Mouse (Mus musculus) embryonic facial prominence, embryonic 14.5 days (tissue): ENCODE data around the gene Ccdc162. TPM values are rescaled to one million over a fixed set of nuclear protein-coding genes. Genes with fewer than 3 reads are reported as not detected.
A peak's percentile ranks its signal among the peaks of the same experiment; 100 is the strongest.

ENCODE experiments used
- ATAC-seq: fragments of 200-750 bp; cut with Nextera tagmentation; 2 replicates; pipeline ENCODE4 v1.8.0; 2017; ENCODE audit warnings: low read depth, moderate number of reproducible peaks, moderate TSS enrichment
- DNase-seq: peaks from one replicate; pipeline ENCODE4 v3.0.0-alpha.2; 2015; ENCODE audit warnings: low spot score
- H3K27ac ChIP-seq: fragments of 300-500 bp; sonication (generic); replicated peaks from 2 replicates; pipeline ENCODE4 v1.5.1; 2014; ENCODE audit warnings: low read depth, mild to moderate bottlenecking, low read length, moderate library complexity
- H3K27me3 ChIP-seq: fragments of 300-500 bp; sonication (generic); replicated peaks from 2 replicates; pipeline ENCODE4 v1.6.1; 2014; ENCODE audit warnings: low read length; ENCODE audit not compliant: control insufficient read depth, insufficient read depth
- H3K36me3 ChIP-seq: fragments of 300-500 bp; sonication (generic); 2 replicates; pipeline ENCODE4 v1.6.1; 2014; ENCODE audit warnings: low read length, mixed read lengths; ENCODE audit not compliant: control insufficient read depth, insufficient read depth
- H3K4me1 ChIP-seq: fragments of 300-500 bp; sonication (generic); 2 replicates; pipeline ENCODE4 v1.6.1; 2014; ENCODE audit warnings: antibody characterized with exemption, low read length; ENCODE audit not compliant: control insufficient read depth, insufficient read depth
- H3K4me2 ChIP-seq: fragments of 300-500 bp; sonication (generic); 2 replicates; pipeline ENCODE4 v1.6.1; 2014; ENCODE audit warnings: low read depth, mild to moderate bottlenecking, low read length, moderate library complexity, mixed read lengths
- H3K4me3 ChIP-seq: fragments of 300-500 bp; sonication (generic); 2 replicates; pipeline ENCODE4 v1.5.1; 2014; ENCODE audit warnings: low read depth, mild to moderate bottlenecking, low read length
- H3K9ac ChIP-seq: fragments of 300-500 bp; sonication (generic); 2 replicates; pipeline ENCODE4 v1.6.1; 2014; ENCODE audit warnings: low read depth, mild to moderate bottlenecking, low read length, moderate library complexity, mixed read lengths
- H3K9me3 ChIP-seq: fragments of 300-500 bp; sonication (generic); 2 replicates; pipeline ENCODE4 v1.6.1; 2016; ENCODE audit warnings: low read length; ENCODE audit not compliant: control insufficient read depth
- WGBS: fragments of 180-500 bp; shearing (Covaris S2); extraction: QIAGEN DNeasy Blood & Tissue Kit; methylation state at CpG from one replicate; pipeline ENCODE4 v1.1.7; 2014; 5-methylcytosine and 5-hydroxymethylcytosine counted together
- polyA plus RNA-seq: library from polyadenylated mRNA; unstranded; fragments of >200 nt; fragmentation: Nextera tagmentation; extraction: Ambion mirVana; gene quantifications from 2 replicates; pipeline ENCODE4 v1.2.1, GENCODE M21; 2014

Gene Ccdc162
- polyA plus RNA-seq, 1 experiment from 2014 or later, result 1.6 TPM

DNA sequence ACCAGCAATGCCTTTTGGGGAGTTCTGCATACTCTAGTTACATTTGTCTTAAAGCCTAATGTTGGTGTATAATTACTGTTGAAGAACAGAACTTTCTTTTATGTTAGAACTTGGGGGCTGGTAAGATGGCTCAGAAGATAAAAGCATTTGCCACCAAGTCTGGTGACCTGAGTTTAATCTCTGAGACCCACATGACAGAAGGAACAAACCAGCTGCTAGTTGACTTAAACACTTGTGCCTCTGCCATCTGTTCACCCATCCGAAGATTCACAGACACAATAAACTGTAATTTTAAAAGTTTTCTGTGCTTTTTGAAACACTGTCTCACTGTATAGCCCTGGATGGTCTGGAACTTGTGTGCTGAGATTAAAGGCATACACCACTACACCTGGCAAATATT lies 190.7 kb downstream of the Ccdc162 start:
- peaks cover 57% of the 10 kb centered on the region for H3K36me3 ChIP-seq
- ATAC-seq, result no peak

DNA sequence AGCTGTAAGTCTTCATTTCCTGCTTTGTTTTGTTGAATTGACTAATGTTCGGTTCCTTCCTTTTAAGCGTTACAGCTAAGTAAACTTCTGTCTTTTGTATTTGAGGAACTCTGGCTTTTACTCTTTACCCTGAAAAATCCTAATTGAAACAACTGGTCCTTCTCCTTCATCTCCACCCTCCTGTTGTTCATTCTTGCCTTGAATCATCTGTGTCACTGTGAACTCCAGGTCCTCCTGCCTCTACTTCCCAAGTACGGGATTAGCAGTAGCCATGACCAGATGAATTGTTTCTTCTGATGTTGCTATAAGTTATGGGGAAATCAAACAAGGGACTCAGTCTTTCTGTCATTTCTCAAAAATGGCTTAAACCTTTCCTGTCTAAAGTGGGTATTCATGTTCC lies 193.0 kb downstream of the Ccdc162 start:
- 73% methylated on average over 3 of the region's 3 CpGs for WGBS
- no peak for DNase-seq
- Histone ChIP-seq H3K27me3 (no peaks in the 10 kb centered on the region), H3K4me3 (no peak overlapping the region), H3K4me2 (peak overlapping the region; percentile 75; the same call in 1 of the 2 replicates), H3K9ac (no peak overlapping the region), H3K9me3 (no peaks in the 10 kb centered on the region), H3K36me3 (peaks cover 36% of the 10 kb centered on the region), H3K4me1 (peaks cover 22% of the 10 kb centered on the region), H3K27ac (no peak overlapping the region)
- ATAC-seq, result no peak

More for the DNA sequence above, 190.7 kb downstream of the Ccdc162 start:
- H3K9ac ChIP-seq, result no peak overlapping the region
- H3K27me3 ChIP-seq, result no peaks in the 10 kb centered on the region
- peak; percentile 22 for DNase-seq
- H3K4me1 ChIP-seq, result peaks cover 22% of the 10 kb centered on the region
- H3K27ac ChIP-seq, result no peak overlapping the region
- H3K9me3 ChIP-seq, result no peaks in the 10 kb centered on the region
- no peak overlapping the region for H3K4me3 ChIP-seq
- 74% methylated on average over 1 of the region's 1 CpGs for WGBS
- H3K4me2 ChIP-seq, result no peak overlapping the region

DNA sequence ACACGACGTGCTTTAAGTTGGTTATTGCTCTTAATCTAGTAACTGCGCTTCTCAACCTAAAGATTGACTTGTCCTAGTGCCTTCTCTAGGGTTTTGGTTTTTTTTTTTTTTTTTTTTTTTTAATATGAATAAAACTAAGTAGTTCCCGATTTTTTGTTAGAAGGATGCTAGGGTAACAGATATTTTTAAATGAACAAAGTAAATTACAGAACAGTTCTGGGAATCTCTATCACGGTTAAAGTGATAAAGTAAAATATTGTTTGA lies 196.1 kb downstream of the Ccdc162 start:
- WGBS, result 2% methylated on average over 5 of the region's 5 CpGs
- Histone ChIP-seq H3K27ac (peak overlapping the region; percentile 98; the same call in 1 of the 2 replicates), H3K4me1 (peaks cover 22% of the 10 kb centered on the region)

DNA sequence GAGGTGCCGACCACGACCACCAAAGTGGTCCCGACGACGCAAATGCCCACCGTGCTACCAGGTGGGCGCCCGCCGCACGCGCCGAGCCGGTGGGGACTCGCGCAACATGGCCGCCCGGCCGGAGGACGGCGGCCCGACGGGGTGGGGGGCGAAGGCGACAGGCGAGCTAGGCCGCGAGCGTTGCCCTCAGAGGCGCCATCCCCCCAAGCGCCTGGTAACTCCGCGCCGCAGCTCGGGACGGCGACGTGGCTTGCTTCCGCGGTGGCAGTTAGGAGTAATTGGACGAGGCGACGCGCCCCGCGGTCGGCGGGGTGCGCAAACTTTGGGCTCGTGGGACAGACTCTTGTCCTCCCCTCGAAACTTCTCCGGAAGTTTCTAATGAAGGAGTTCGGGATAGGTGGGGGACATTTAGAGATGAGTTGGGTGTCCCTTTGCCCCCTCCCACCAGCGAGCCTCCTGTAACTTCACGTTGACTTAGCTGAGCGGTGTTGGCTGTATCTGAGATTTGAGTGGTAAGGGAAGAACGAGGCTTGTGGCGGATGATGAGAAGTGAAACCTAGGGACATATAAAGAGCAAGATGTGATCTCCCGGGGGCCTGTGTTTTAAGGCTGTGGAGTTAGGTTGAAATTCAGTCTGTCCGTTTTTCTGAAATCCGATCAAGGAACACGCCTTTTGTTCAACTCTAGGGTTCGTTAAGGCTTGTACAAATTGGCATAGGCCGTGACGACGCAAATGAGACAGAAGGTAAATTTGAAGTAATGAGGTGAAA lies 196.6 kb downstream of the Ccdc162 start:
- peak overlapping the region; percentile 98 for H3K4me3 ChIP-seq
- no peaks in the 10 kb centered on the region for H3K9me3 ChIP-seq
- H3K27me3 ChIP-seq, result no peaks in the 10 kb centered on the region
- ATAC-seq (peak; percentile 48), DNase-seq (peak; percentile 55)
- peak overlapping the region; percentile 75 for H3K4me2 ChIP-seq
- under 1% methylated on average over 39 of the region's 65 CpGs for WGBS
- peaks cover 22% of the 10 kb centered on the region for H3K4me1 ChIP-seq
- peaks cover 14% of the 10 kb centered on the region for H3K36me3 ChIP-seq
- H3K9ac ChIP-seq, result peak overlapping the region; percentile 94
- peak overlapping the region; percentile 98 for H3K27ac ChIP-seq

More for the DNA sequence above, 196.1 kb downstream of the Ccdc162 start:
- Histone ChIP-seq H3K4me3 (peak overlapping the region; percentile 98), H3K9ac (peak overlapping the region; percentile 94), H3K36me3 (peaks cover 16% of the 10 kb centered on the region), H3K27me3 (no peaks in the 10 kb centered on the region), H3K9me3 (no peaks in the 10 kb centered on the region), H3K4me2 (peak overlapping the region; percentile 75)
- DNase-seq (no peak), ATAC-seq (no peak)

DNA sequence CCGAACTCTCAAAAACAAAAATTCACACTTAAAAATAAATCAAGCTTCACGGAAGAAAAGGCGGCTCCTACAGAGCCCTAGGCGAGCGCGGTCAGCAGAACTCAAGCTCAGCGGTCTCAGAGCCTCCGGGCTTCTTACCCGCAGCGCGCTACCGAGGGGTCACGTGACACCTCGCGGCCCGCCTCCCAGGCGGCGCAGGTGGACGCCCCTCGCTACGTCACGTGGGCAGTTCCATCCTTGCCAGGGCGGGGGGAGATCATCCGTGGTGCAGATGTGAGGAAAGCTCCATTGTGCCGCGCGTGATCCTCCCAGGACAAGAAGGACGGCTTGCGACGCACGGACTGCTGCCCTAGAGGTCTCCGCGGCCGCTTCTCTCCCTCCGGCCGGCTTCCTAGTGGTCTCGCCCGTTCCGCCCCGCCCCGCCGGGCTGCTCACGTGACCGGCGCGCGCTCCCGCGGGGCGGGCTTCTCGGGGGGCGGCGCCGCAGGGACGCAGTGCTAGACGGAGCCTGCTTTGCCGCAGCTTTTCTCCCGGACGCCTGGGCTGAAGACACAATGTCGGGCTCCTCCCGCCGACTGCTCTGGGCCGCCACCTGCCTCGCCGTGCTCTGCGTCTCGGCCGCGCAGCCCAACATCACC lies 197.3 kb downstream of the Ccdc162 start, which contains the start of gene Cd164:
Gene Cd164, plus strand, starts transcription at position 434 of the 638 bp plus-strand sequence.
- H3K4me3 ChIP-seq, result peak within 1 kb of the TSS; percentile 98
- peaks cover 22% of the 10 kb centered on the region for H3K4me1 ChIP-seq
- under 1% methylated on average over 24 of the region's 69 CpGs for WGBS
- peak within 1 kb of the TSS; percentile 98 for H3K27ac ChIP-seq
- H3K36me3 ChIP-seq, result peaks cover 8% of the 10 kb centered on the region
- DNase-seq (peak; percentile 97), ATAC-seq (peak; percentile 93)
- H3K4me2 ChIP-seq, result peak within 1 kb of the TSS; percentile 75
- peak within 1 kb of the TSS; percentile 94 for H3K9ac ChIP-seq
- no peaks in the 10 kb centered on the region for H3K9me3 ChIP-seq
- H3K27me3 ChIP-seq, result no peaks in the 10 kb centered on the region

DNA sequence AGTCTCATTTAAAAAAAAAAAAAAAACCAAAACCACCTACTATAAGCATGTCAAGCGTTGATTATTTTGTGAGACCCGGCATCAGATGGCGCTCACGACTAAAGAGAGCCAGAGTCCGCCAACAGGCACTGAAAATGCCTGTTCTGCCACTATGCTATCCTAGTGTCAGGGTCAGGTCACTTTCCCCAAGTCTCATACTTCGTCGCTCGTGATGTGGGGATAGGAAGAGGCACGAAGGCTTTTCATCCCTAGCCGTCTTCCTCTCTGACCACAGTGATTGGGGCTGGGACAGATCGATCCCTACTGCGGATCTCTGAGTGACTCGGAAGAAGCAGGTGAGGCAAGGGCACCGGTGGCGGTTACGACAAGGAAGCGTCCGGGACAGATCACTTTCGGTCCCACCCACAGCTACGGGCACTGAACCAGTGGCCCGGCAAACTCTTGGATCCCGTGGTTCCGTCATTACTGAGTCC lies 197.9 kb downstream of the Ccdc162 start:
- Histone ChIP-seq H3K9ac (peak overlapping the region; percentile 94), H3K4me3 (peak overlapping the region; percentile 98), H3K4me2 (peak overlapping the region; percentile 75), H3K9me3 (no peaks in the 10 kb centered on the region), H3K27me3 (no peaks in the 10 kb centered on the region), H3K36me3 (peaks cover 2% of the 10 kb centered on the region), H3K4me1 (peaks cover 22% of the 10 kb centered on the region), H3K27ac (peak overlapping the region; percentile 98)
- DNase-seq (peak; percentile 93), ATAC-seq (peak; percentile 56)
- WGBS, result 0% methylated on average over 23 of the region's 23 CpGs

DNA sequence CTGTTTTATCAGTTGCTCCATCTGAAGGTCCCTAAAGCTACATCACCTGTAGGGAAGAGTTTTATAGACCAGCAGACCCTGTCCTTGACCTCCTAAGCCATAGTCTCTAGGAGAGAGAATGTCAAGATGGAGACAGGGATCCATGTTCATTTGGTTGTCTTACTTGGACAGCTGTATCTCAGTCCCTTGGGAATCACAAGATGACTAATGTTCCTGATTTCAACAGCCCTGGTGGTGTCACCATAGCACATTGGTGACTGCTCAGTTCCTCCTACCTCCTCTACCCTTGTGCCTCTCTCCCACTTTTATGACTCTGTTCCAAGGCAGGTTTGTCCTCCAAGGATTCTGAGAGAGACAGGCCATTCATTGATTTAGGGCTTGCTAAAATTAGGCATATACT lies 201.5 kb downstream of the Ccdc162 start:
- Histone ChIP-seq H3K4me1 (no peaks in the 10 kb centered on the region), H3K9ac (no peak overlapping the region), H3K27ac (no peak overlapping the region), H3K4me3 (no peak overlapping the region), H3K27me3 (no peaks in the 10 kb centered on the region), H3K36me3 (no peaks in the 10 kb centered on the region), H3K4me2 (no peak overlapping the region), H3K9me3 (no peaks in the 10 kb centered on the region)
- DNase-seq (no peak), ATAC-seq (no peak)

DNA sequence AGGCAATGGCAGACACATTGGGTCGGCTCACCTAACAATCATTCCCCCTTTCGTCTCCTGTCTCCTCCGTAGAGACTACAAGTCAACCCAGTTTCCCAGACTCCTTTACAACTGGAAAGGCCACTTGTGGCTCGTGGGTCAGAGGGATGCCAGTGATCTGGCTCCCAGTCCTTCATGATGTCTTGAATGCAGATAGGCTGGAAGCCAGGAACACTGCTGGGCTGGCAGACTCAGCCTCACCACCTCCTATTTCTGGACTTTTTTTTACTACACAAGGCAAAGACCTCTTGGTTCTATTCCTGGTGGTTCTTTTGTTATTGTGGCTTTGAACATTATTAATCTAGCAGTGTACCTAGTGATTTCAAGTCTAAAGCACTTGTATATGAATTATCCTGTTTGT lies 202.1 kb downstream of the Ccdc162 start:
- WGBS, result 71% methylated on average over 4 of the region's 4 CpGs
- Histone ChIP-seq H3K9me3 (no peaks in the 10 kb centered on the region), H3K4me1 (no peaks in the 10 kb centered on the region), H3K9ac (no peak overlapping the region), H3K27me3 (no peaks in the 10 kb centered on the region), H3K36me3 (no peaks in the 10 kb centered on the region), H3K27ac (no peak overlapping the region), H3K4me2 (no peak overlapping the region), H3K4me3 (no peak overlapping the region)
- no peak for DNase-seq
- no peak for ATAC-seq
